12 mouse cellular contexts compared by ENCODE assay signal in the genomic region with DNA sequence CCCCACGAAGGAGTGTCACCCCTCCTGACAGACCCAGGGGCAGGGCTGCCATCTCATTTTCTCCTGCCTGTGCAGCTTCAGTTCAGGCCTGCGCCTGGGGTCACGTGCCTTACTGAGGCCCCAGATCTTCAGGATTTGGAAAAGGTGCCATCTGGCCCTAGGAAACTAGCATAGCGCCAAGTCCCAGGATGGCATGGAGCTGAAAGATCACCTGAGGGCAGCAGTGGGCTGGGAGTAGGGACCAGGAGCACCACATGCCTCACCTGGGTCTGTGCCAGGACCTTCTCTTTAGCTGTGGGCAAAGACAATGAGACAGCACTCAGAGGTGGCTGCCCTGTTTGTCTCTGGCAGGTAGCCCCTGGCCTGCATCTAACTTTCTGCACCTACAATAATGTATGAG. TPM values are rescaled to one million over a fixed set of nuclear protein-coding genes. Genes with fewer than 3 reads are reported as not detected.
DNase-seq lines count a peak whose midpoint lies in the region; ATAC-seq lines count a peak whose summit lies in the region.
"Had no signal": no experiment of that assay in that cellular context is flagged by ENCODE, and none has a peak within 500 bp of the region (broad histone marks: within the 10 kb centered on the region; RNA-seq: fewer than 3 reads in every experiment).

No protein-coding gene starts in this region.

- no peaks in the 10 kb centered on the region for H3K27me3 ChIP-seq in kidney, embryonic 15.5 days
- H3K27me3 ChIP-seq: embryonic facial prominence, embryonic 12.5 days; limb, embryonic 15.5 days had no signal

- intact Hi-C loops in heart, postnatal 10 days (cut with DNase I) = no loop called here

- no peak for ATAC-seq in kidney, embryonic 15.5 days (replicated peaks; ENCODE audit: low FRiP score)
- no peak for ATAC-seq in erythroid progenitor cell, adult 5-6 weeks (replicated peaks; ENCODE audit: low FRiP score, poor library complexity, severe bottlenecking)
- no peak for ATAC-seq in monocyte, adult 5-6 weeks (replicated peaks; ENCODE audit: insufficient number of reproducible peaks, low FRiP score, low TSS enrichment, poor library complexity, severe bottlenecking)

- no peak overlapping the region for H3K9ac ChIP-seq in kidney, embryonic 15.5 days
- H3K9ac ChIP-seq: embryonic facial prominence, embryonic 12.5 days; limb, embryonic 15.5 days had no signal

- WGBS in kidney, embryonic 15.5 days = 85% methylated on average over 4 of the region's 4 CpGs

- no peak overlapping the region for H3K4me2 ChIP-seq in kidney, embryonic 15.5 days
- H3K4me2 ChIP-seq: embryonic facial prominence, embryonic 12.5 days; limb, embryonic 15.5 days had no signal

- no peak overlapping the region for H3K27ac ChIP-seq in kidney, embryonic 15.5 days
- H3K27ac ChIP-seq: embryonic facial prominence, embryonic 12.5 days; limb, embryonic 15.5 days had no signal

- H3K4me1 ChIP-seq in kidney, embryonic 15.5 days = no peaks in the 10 kb centered on the region

- H3K9me3 ChIP-seq in kidney, embryonic 15.5 days (replicated peaks) = no peaks in the 10 kb centered on the region
- H3K9me3 ChIP-seq: embryonic facial prominence, embryonic 12.5 days; limb, embryonic 15.5 days had no signal

- H3K4me3 ChIP-seq in kidney, embryonic 15.5 days (replicated peaks) = no peak overlapping the region
- H3K4me3 ChIP-seq: embryonic facial prominence, embryonic 12.5 days; limb, embryonic 15.5 days had no signal

- peaks cover 48% of the 10 kb centered on the region for H3K36me3 ChIP-seq in kidney, embryonic 15.5 days

- peak; percentile 54 for DNase-seq in kidney, adult 11 months
- peak; percentile 68 for DNase-seq in MN1 (ENCODE audit: low spot score)
- DNase-seq in cerebellum, adult 11-12 months = peak; percentile 98
- peak; percentile 83 for DNase-seq in heart, postnatal 10 days
- no peak for DNase-seq in thymus, postnatal 4 days
- DNase-seq: midbrain, embryonic 14.5 days; thymus, postnatal 14 days had no signal

RNA-seq across cellular contexts. Expression of gene Pqlc2, which starts 12.9 kb away (rescaled TPM):
- 13.9 and 14.2 TPM in 2 replicates for polyA plus RNA-seq in kidney, embryonic 15.5 days (2015; fragmentation: Nextera tagmentation; extraction: Ambion mirVana)
- 1 to 10 TPM; 5.7 to 6.4 TPM for total RNA-seq in heart, postnatal 10 days (2021)
- 4.3 and 10.5 TPM in 2 replicates for total RNA-seq in erythroid progenitor cell, adult 5-6 weeks (2015; ENCODE audit: low replicate concordance)
- total RNA-seq in erythroid progenitor cell, adult 5-6 weeks (2017; ENCODE audit: low replicate concordance) = 1.1 and 4.5 TPM in 2 replicates
- 6.1 to 12.0 TPM (median 6.4 TPM) in 3 replicates for total RNA-seq in monocyte, adult 5-6 weeks (2017)

RNA-seq across cellular contexts. Expression of gene Akr7a5, which starts 13.0 kb away (rescaled TPM):
- 154 and 166 TPM in 2 replicates for polyA plus RNA-seq in kidney, embryonic 15.5 days (2015; fragmentation: Nextera tagmentation; extraction: Ambion mirVana)
- total RNA-seq in heart, postnatal 10 days (2021) = 10 to 100 TPM; 33.6 to 37.2 TPM
- total RNA-seq in erythroid progenitor cell, adult 5-6 weeks (2015; ENCODE audit: low replicate concordance) = 4.0 TPM in 1 of 2 replicates, not detected in the other
- total RNA-seq in erythroid progenitor cell, adult 5-6 weeks (2017; ENCODE audit: low replicate concordance) = 1.2 TPM in 1 of 2 replicates, not detected in the other
- total RNA-seq in monocyte, adult 5-6 weeks (2017) = 3.6 to 7.3 TPM (median 4.8 TPM) in 3 replicates

RNA-seq across cellular contexts. Expression of gene Mrto4, which starts 54.8 kb away (rescaled TPM):
- polyA plus RNA-seq in kidney, embryonic 15.5 days (2015; fragmentation: Nextera tagmentation; extraction: Ambion mirVana) = 123 and 130 TPM in 2 replicates
- total RNA-seq in heart, postnatal 10 days (2021) = 10 to 100 TPM; 34.6 to 38.9 TPM
- 29.2 and 30.6 TPM in 2 replicates for total RNA-seq in erythroid progenitor cell, adult 5-6 weeks (2015; ENCODE audit: low replicate concordance)
- total RNA-seq in erythroid progenitor cell, adult 5-6 weeks (2017; ENCODE audit: low replicate concordance) = 9.9 and 11.1 TPM in 2 replicates
- 20.8 to 41.9 TPM (median 26.8 TPM) in 3 replicates for total RNA-seq in monocyte, adult 5-6 weeks (2017)

RNA-seq across cellular contexts. Expression of gene Emc1, which starts 54.8 kb away (rescaled TPM):
- 32.2 and 32.3 TPM in 2 replicates for polyA plus RNA-seq in kidney, embryonic 15.5 days (2015; fragmentation: Nextera tagmentation; extraction: Ambion mirVana)
- total RNA-seq in heart, postnatal 10 days (2021) = 10 to 100 TPM; 48.5 to 48.7 TPM
- 8.0 and 14.4 TPM in 2 replicates for total RNA-seq in erythroid progenitor cell, adult 5-6 weeks (2015; ENCODE audit: low replicate concordance)
- total RNA-seq in erythroid progenitor cell, adult 5-6 weeks (2017; ENCODE audit: low replicate concordance) = 23.4 and 42.7 TPM in 2 replicates
- total RNA-seq in monocyte, adult 5-6 weeks (2017) = 14.3 to 34.6 TPM (median 21.9 TPM) in 3 replicates

RNA-seq across cellular contexts. Expression of gene Ubr4, which starts 54.8 kb away (rescaled TPM):
- polyA plus RNA-seq in kidney, embryonic 15.5 days (2015; fragmentation: Nextera tagmentation; extraction: Ambion mirVana) = 66.4 and 72.2 TPM in 2 replicates
- total RNA-seq in heart, postnatal 10 days (2021) = 100 to 1,000 TPM; 124 to 125 TPM
- total RNA-seq in erythroid progenitor cell, adult 5-6 weeks (2015; ENCODE audit: low replicate concordance) = 141 and 175 TPM in 2 replicates
- 117 and 123 TPM in 2 replicates for total RNA-seq in erythroid progenitor cell, adult 5-6 weeks (2017; ENCODE audit: low replicate concordance)
- 38.5 to 107 TPM (median 47.9 TPM) in 3 replicates for total RNA-seq in monocyte, adult 5-6 weeks (2017)
